Mouse (Mus musculus): Measurements from ENCODE around the gene Olfr135.

Gene Olfr135

DNA sequence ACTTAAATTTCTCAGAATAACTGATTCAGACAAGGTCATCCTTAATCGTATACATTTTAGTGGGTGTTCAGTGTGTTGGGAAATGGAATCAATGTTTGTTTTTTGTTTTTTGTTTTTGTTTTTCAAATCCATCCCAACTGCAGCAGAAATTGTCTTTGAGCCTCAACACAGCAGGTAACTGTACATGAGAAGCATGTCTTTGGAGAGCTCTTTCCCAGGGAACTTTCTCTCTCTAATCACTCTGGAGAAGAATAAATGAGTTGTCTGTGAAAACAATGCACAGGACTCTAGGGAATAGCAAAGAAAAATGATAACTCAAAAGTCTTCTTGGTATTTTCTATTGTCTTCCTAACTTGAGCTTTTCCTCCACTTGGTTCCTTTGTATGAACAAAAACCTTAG, at the start of gene Olfr135:
Gene Olfr135, plus strand, starts transcription at position 301 of the 400 bp plus-strand sequence.
- no peak for DNase-seq

DNA sequence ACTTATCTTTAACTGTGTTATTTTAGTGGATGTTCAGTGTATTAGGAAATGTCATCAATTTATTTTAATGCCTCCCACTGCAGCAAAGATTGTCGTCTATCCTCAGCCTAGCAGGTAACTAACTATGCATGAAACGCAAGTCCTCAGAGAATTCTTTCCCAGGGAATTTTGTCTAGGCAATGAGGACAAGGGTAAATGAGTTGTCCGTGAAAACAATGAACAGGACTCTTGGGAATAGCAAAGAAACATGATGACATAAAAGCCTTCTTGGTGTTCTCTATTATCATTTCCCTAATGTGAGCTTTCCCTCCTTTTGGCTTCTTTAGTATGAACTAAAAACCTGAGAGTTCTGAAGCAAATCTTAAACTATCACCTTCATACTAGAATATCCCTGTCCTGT, 33.0 kb upstream of the Olfr135 start, which contains the start of gene Olfr134:
Gene Olfr134, plus strand, starts transcription at position 301 of the 400 bp plus-strand sequence.
- no peak for DNase-seq

Data from cerebellum, postnatal 14 days (tissue).